In genomic region chr7:133047287-133047686, GRCm38 (mm10) we compare ENCODE assay signal across 10 mouse cellular contexts.
A peak's percentile ranks its signal among the peaks of the same experiment; 100 is the strongest.
DNase-seq lines count a peak whose midpoint lies in the region; ATAC-seq and TF ChIP-seq lines count a peak whose summit lies in the region.
"Had no signal": no experiment of that assay in that cellular context is flagged by ENCODE, and none has a peak within 500 bp of the region (broad histone marks: within the 10 kb centered on the region; RNA-seq: fewer than 3 reads in every experiment).

No protein-coding gene starts in this region.

- H3K79me2 ChIP-seq in heart, adult 2 months (replicated peaks; ENCODE audit: control insufficient read depth, insufficient read depth, low read length): peaks cover 4% of the 10 kb centered on the region

- H3K9ac ChIP-seq in heart, adult 2 months (ENCODE audit: low read depth, low read length): no peak overlapping the region
- no peak overlapping the region for H3K9ac ChIP-seq in intestine, postnatal 0 days (ENCODE audit: low read depth, low read length)
- H3K9ac ChIP-seq: lung, embryonic 15.5 days had no signal

- peaks cover 16% of the 10 kb centered on the region for H3K4me1 ChIP-seq in heart, adult 2 months (ENCODE audit: control insufficient read depth, insufficient read depth, low read length)
- H3K4me1 ChIP-seq in intestine, postnatal 0 days (replicated peaks; ENCODE audit: control insufficient read depth, insufficient read depth, low read length): peaks cover 23% of the 10 kb centered on the region
- H3K4me1 ChIP-seq in megakaryocyte, embryonic 14.5 days: peaks cover 67% of the 10 kb centered on the region

- peaks cover 2% of the 10 kb centered on the region for H3K36me3 ChIP-seq in heart, adult 2 months (ENCODE audit: control insufficient read depth, insufficient read depth, low read length)
- peaks cover 5% of the 10 kb centered on the region; the same call in 1 of the 2 replicates for H3K36me3 ChIP-seq in intestine, postnatal 0 days (ENCODE audit: control insufficient read depth, insufficient read depth)
- peaks cover 72% of the 10 kb centered on the region for H3K36me3 ChIP-seq in megakaryocyte, embryonic 14.5 days (replicated peaks; ENCODE audit: low read length)

- no peaks in the 10 kb centered on the region for H3K27me3 ChIP-seq in heart, adult 2 months (ENCODE audit: control insufficient read depth, insufficient read depth, low read length)
- H3K27me3 ChIP-seq in intestine, postnatal 0 days (replicated peaks; ENCODE audit: control insufficient read depth, insufficient read depth, low read length): no peaks in the 10 kb centered on the region
- no peaks in the 10 kb centered on the region for H3K27me3 ChIP-seq in megakaryocyte, embryonic 14.5 days (replicated peaks)
- H3K27me3 ChIP-seq: lung, embryonic 15.5 days had no signal

- H3K4me3 ChIP-seq in layer of hippocampus, adult 2 months: no peak overlapping the region
- H3K4me3 ChIP-seq in heart, adult 2 months: no peak overlapping the region
- no peak overlapping the region for H3K4me3 ChIP-seq in intestine, postnatal 0 days (ENCODE audit: low read depth, low read length)
- H3K4me3 ChIP-seq in megakaryocyte, embryonic 14.5 days (replicated peaks): peak overlapping the region; percentile 42
- H3K4me3 ChIP-seq: lung, embryonic 15.5 days had no signal

- no peak for TF ChIP-seq EP300 in heart, adult 2 months (IDR thresholded peaks at IDR 0.05; ENCODE audit: insufficient read depth, low read depth, low read length)

- intact Hi-C loops in heart, adult 2 months (cut with DNase I): no loop called here

- peak overlapping the region; percentile 36; the same call in 1 of the 2 replicates for H3K27ac ChIP-seq in layer of hippocampus, adult 2 months
- peak overlapping the region; percentile 48 for H3K27ac ChIP-seq in heart, adult 2 months
- no peak overlapping the region for H3K27ac ChIP-seq in intestine, postnatal 0 days (ENCODE audit: low read depth, low read length)
- H3K27ac ChIP-seq: lung, embryonic 15.5 days had no signal

- DNase-seq in layer of hippocampus, adult 2 months (ENCODE audit: low spot score in 2 of 2): no peak
- DNase-seq in layer of hippocampus, adult 18-20 months (ENCODE audit: low spot score in 2 of 2): no peak
- peak; percentile 66 to 69 for DNase-seq in heart, adult 2 months
- DNase-seq in spleen, postnatal 36 days (ENCODE audit: low spot score in 2 of 2): no peak
- DNase-seq in neural tube, embryonic 10.5 days (ENCODE audit: extremely low spot score, low spot score): no peak
- no peak for DNase-seq in frontal cortex, postnatal 36 days (ENCODE audit: low spot score in 2 of 2)
- DNase-seq: thymus, postnatal 25 days had no signal

- WGBS in heart, adult 2 months: 46% methylated on average over 4 of the region's 4 CpGs
- WGBS in intestine, postnatal 0 days: 33% methylated on average over 4 of the region's 4 CpGs

- TF ChIP-seq POLR2A in heart, adult 2 months (IDR thresholded peaks at IDR 0.05; ENCODE audit: insufficient read depth, low read depth, low read length): no peak

- TF ChIP-seq CTCF in layer of hippocampus, adult 2 months (conservative IDR thresholded peaks at IDR 0.05): peak; percentile 54
- TF ChIP-seq CTCF in heart, adult 2 months (IDR thresholded peaks at IDR 0.05): peak; percentile 63
- peak; percentile 50 for TF ChIP-seq CTCF in intestine, postnatal 0 days (IDR thresholded peaks at IDR 0.05; ENCODE audit: low read depth)

- H3K9me3 ChIP-seq in intestine, postnatal 0 days (ENCODE audit: control insufficient read depth): no peaks in the 10 kb centered on the region
- no peaks in the 10 kb centered on the region for H3K9me3 ChIP-seq in megakaryocyte, embryonic 14.5 days
- H3K9me3 ChIP-seq: lung, embryonic 15.5 days had no signal

- no peak overlapping the region for H3K4me2 ChIP-seq in intestine, postnatal 0 days (replicated peaks; ENCODE audit: low read depth)
- H3K4me2 ChIP-seq: lung, embryonic 15.5 days had no signal

- ATAC-seq in intestine, postnatal 0 days: no peak

Comparison
In these comparisons a context has a peak if more than half of its experiments do, and no peak if none do; other contexts are left out.
1. DNase-seq: peak in heart, adult 2 months (2 of 2); none in layer of hippocampus, adult 2 months (0 of 2), layer of hippocampus, adult 18-20 months (0 of 2), spleen, postnatal 36 days (0 of 2), neural tube, embryonic 10.5 days (single experiment) and frontal cortex, postnatal 36 days (0 of 2).
2. Peak in every context shown above with its lines, with median percentiles within 50 percentile points of each other: CTCF ChIP-seq.